Mouse (Mus musculus) retina, postnatal 1 day (tissue): ENCODE measurements around the gene Pmvk.
"Not testable (repeated sequence)": the region's sequence is repeated elsewhere in the genome, so short reads cannot be mapped to it uniquely, and the experiment has no call there.

ENCODE experiments used
- DNase-seq: peaks from one replicate; pipeline ENCODE4 v3.0.0-alpha.2; 2012

The Pmvk gene

DNA sequence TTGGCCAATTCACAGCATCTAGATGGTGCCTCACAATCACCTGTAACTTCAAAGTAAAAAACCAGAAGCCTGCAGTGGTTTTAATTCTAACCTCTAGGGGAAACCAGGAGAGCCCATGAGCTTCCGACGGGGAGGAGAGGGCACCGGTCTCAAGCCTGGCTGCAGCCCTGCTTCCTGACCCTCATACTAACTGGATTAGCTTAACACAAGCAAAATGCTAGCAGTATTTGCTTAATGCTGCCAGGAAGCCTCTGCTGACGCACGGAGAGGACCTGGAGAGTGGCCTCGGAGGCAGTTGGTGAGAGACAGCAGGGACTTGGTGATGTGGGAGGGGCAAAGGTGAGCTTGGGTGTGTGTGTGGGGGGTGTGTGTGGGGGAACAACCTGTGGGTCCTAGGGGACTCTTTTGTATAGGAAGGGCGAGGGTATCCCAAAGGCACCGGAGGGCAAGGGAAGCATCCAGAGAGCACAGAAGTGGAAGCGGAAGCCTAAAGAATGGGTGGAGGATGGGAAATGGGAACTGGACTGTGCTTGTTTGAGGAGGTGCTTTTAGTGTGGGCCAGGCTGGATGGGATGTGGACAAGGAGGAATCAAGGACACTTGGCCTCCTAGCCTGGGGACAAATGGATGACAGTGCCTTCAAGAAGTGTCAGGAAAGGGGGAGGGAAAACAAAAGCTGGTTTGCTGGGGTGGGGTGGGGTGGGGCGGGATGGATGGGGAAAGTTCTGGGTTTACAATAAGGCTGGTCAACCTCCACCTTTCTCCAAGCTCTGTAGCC is at the start of gene Pmvk:
Gene Pmvk (plus strand): TSS at position 141 of the 777 bp plus-strand sequence.
- DNase-seq: peak; percentile 44

- DNase-seq: no peak
Observed at GRCm38 (mm10) chr3:89406887-89407286, 47.5 kb upstream of the Pmvk start.

DNA sequence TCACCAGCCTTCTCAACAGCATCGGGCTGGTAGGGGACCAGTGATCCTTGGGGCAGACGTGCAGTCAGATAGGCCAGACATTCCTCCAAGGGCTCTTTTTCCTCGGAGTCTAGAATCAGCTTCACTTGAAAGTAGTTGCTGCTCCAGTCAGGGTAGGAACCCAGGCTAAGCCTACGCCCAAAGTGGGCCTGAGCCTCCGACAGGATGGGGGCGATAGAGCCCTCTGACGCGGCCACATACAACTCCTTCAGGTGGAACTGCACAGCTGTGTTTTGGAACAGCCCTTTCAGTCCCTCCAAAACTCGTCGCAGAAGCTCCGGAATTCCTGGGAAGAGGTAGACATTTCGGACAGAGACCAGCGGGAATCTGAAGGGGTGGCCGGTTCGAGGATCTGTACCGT is 45.9 kb upstream of the Pmvk start:
- no peak for DNase-seq

GRCm38 (mm10) chr3:89409701-89410100 is 44.6 kb upstream of the Pmvk start:
- DNase-seq: no peak

GRCm38 (mm10) chr3:89410864-89411263 is 43.5 kb upstream of the Pmvk start:
- DNase-seq: no peak

GRCm38 (mm10) chr3:89411490-89412393 is 42.6 kb upstream of the Pmvk start, which contains the start of gene Flad1:
Gene Flad1, minus strand, starts transcription at chr3:89411870.
- peak; percentile 100 for DNase-seq

GRCm38 (mm10) chr3:89416158-89416557 is 38.2 kb upstream of the Pmvk start:
- DNase-seq: no peak

- DNase-seq: no peak
Observed at GRCm38 (mm10) chr3:89417131-89417530, 37.2 kb upstream of the Pmvk start.

- no peak for DNase-seq
Observed at GRCm38 (mm10) chr3:89417840-89418169, 36.5 kb upstream of the Pmvk start.

DNA sequence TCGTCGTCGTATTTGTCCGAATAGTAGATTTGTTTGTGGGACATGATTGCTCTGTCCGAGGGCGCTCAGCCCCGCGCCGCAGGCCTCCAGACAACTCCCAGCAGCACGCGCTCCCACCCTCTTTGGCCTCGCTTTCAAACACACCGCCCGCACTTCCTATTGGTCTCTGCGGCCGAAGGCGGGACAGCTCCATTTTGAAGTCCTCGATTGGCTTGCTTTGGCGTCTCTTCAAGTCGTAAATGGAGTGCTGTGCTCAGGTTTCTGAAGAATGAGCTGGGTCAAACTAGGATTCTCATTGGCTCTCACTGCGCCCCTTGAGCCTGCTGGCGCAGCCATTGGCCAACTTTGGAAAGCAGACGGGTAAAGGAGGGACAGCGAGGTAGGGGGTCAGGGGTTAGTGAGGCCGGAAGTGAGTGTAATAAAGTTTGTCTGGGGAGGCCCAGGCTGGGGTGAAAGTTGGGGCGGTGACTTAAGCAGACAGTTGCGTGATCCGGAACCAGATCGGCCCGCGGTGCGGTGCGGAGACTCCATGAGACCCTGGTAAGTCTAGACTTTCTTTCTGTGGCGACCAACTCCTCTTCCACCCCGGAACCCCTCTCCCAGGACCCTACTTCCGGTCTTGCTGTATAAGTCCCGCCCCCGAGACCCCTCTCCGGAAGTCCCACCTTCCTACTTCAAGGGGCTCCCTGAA is 36.0 kb upstream of the Pmvk start, which contains the start of the genes Cks1b and Shc1:
Gene Cks1b (minus strand): TSS at position 214 of the 691 bp plus-strand sequence.
Gene Shc1 (plus strand): TSS at position 274 of the 691 bp plus-strand sequence.
- peak; percentile 100 for DNase-seq

- DNase-seq: no peak
Observed at GRCm38 (mm10) chr3:89418861-89419250, 35.5 kb upstream of the Pmvk start.

GRCm38 (mm10) chr3:89419571-89419970 is 34.8 kb upstream of the Pmvk start:
- DNase-seq: no peak

GRCm38 (mm10) chr3:89419981-89420380 is 34.4 kb upstream of the Pmvk start:
- DNase-seq: no peak

GRCm38 (mm10) chr3:89420421-89420820 is 33.9 kb upstream of the Pmvk start:
- no peak for DNase-seq

GRCm38 (mm10) chr3:89421002-89421774 is 33.2 kb upstream of the Pmvk start:
- DNase-seq: peak; percentile 73

- no peak for DNase-seq
Observed at GRCm38 (mm10) chr3:89421810-89422473, 32.4 kb upstream of the Pmvk start.

GRCm38 (mm10) chr3:89422556-89423205 is 31.7 kb upstream of the Pmvk start:
- DNase-seq: no peak

DNA sequence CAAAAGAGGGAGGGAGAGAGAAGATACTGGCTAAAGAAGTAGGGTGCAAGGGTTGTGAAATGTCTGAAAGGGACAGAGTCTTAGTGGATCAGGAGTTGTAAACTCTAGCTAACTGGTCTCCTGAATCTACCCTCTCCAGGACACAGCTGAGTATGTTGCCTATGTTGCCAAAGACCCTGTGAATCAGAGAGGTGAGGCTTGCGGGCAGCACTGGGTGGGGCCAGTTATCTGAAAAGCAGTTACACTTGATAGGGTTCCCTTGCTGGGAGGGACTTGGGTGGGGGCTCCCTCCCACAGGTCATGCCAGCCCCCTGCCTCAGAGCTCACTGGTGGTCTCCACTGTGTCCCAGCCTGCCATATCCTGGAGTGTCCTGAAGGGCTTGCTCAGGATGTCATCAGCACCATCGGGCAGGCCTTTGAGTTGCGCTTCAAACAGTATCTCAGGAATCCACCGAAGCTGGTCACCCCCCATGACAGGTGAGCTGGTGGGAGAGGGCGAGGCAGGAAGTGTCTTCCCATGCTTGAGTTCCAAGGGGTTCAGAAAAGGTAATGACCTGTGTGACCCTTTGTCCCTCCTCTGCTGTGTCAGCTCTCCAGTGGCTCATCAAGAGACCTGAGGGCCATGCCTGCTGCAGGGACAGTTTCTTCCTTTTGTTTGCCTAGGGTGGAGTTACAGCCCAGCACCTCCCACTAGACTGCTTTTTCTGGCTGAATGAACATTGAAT is 29.8 kb upstream of the Pmvk start:
- DNase-seq: no peak

GRCm38 (mm10) chr3:89425141-89425525 is 29.2 kb upstream of the Pmvk start:
- DNase-seq: no peak

GRCm38 (mm10) chr3:89425876-89426275 is 28.5 kb upstream of the Pmvk start:
- no peak for DNase-seq

GRCm38 (mm10) chr3:89429021-89429420 is 25.3 kb upstream of the Pmvk start:
- DNase-seq: not testable (repeated sequence)
